Mouse (Mus musculus): Measurements from ENCODE around the gene Clgn. TPM values are rescaled to one million over a fixed set of nuclear protein-coding genes. Genes with fewer than 3 reads are reported as not detected.
A peak's percentile ranks its signal among the peaks of the same experiment; 100 is the strongest.

Clgn gene
- polyA plus RNA-seq, 1 experiment: 7.1 TPM

DNA sequence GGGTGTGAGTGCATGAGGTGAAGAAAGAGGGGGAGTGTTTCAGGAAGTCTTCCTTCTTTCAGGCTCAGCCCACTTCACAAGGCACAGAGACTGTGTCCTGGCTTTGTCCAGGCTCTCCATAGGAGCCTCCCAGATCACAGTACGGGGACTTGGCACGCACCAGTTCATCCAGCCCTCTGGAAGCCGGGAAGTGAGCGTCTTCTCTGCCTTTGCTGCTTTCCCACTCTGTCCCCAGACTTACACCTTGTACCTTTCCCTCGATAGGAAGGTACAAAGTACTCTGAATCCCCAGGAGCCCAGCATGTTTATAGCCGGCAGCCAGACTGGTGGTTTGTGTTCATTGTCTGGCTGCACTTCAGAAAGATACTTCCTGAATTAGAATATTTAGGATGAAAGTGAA, 67.5 kb downstream of the Clgn start:
- TF ChIP-seq CTCF (IDR thresholded peaks at IDR 0.05; ENCODE audit: borderline replicate concordance, extremely low read depth, insufficient read depth, insufficient read length): no peak
- no peak for TF ChIP-seq POLR2A (IDR thresholded peaks at IDR 0.05; ENCODE audit: borderline replicate concordance, extremely low read depth, insufficient read depth, insufficient read length, poor library complexity, severe bottlenecking)
- peak; percentile 3 for DNase-seq (ENCODE audit: low read depth)

- no peak for DNase-seq (ENCODE audit: low read depth)
- no peak for TF ChIP-seq CTCF (IDR thresholded peaks at IDR 0.05; ENCODE audit: borderline replicate concordance, extremely low read depth, insufficient read depth, insufficient read length)
- no peak for TF ChIP-seq POLR2A (IDR thresholded peaks at IDR 0.05; ENCODE audit: borderline replicate concordance, extremely low read depth, insufficient read depth, insufficient read length, poor library complexity, severe bottlenecking)
Measured at GRCm38 (mm10) chr8:83458222-83458621, 68.6 kb downstream of the Clgn start, which contains the start of gene Scoc. Scoc (minus strand) TSS chr8:83458391.

DNA sequence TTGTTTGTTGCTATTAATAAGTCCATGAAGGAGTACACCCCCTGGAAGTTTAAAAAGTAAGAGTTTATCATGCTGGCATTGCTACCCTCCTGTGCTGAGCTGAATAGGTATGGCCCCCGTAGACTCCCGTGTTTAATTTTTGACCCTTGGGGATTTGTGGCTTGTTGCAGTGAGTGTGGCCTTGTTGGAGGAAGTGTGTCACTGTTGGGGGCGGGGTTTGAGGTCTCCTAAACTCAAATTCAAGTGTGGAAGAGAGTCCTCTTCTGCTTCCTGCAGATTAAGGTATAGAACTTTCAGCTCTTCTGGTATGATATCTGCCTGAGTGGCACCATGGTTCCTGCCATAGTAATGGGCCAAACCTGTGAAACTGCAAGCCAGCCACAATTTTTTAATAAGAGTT, 69.9 kb downstream of the Clgn start:
- no peak for DNase-seq (ENCODE audit: low read depth)

More for the DNA sequence above, 69.9 kb downstream of the Clgn start:
- TF ChIP-seq CTCF (IDR thresholded peaks at IDR 0.05; ENCODE audit: borderline replicate concordance, extremely low read depth, insufficient read depth, insufficient read length) (no peak), POLR2A (IDR thresholded peaks at IDR 0.05; ENCODE audit: borderline replicate concordance, extremely low read depth, insufficient read depth, insufficient read length, poor library complexity, severe bottlenecking) (no peak)

Other genes with a start within 250 kb of the Clgn start
- gene Tbc1d9, start 224.5 kb upstream of the Clgn start, polyA plus RNA-seq (2012; rRNA removed): 48.5 and 75.7 TPM in 2 replicates
- gene Gm10645, start 223.7 kb upstream of the Clgn start, polyA plus RNA-seq (2012; rRNA removed): 1.6 and 3.0 TPM in 2 replicates
- gene Ucp1, start 99.5 kb upstream of the Clgn start, polyA plus RNA-seq (2012; rRNA removed): 0.54 and 0.55 TPM in 2 replicates
- gene Elmod2, start 57.4 kb upstream of the Clgn start, polyA plus RNA-seq (2012; rRNA removed): 20.3 and 21.8 TPM in 2 replicates
- not detected in 2 replicates for gene Mgat4d, start 41.4 kb upstream of the Clgn start, polyA plus RNA-seq (2012; rRNA removed)
- gene Scoc, start 68.5 kb downstream of the Clgn start, polyA plus RNA-seq (2012; rRNA removed): 138 and 160 TPM in 2 replicates
- gene Olfr370, start 145.9 kb downstream of the Clgn start, polyA plus RNA-seq (2012; rRNA removed): 0.10 and 0.15 TPM in 2 replicates
- 294 and 383 TPM in 2 replicates for gene Ndufb7, start 176.8 kb downstream of the Clgn start, polyA plus RNA-seq (2012; rRNA removed)
- 913 and 1,191 TPM in 2 replicates for gene Tecr, start 218.1 kb downstream of the Clgn start, polyA plus RNA-seq (2012; rRNA removed)
- gene Dnajb1, start 218.3 kb downstream of the Clgn start, polyA plus RNA-seq (2012; rRNA removed): 35.1 and 38.0 TPM in 2 replicates

Data from brain, embryonic 14.5 days (tissue).